Mouse (Mus musculus) erythroblast, adult 5-6 weeks (primary cell): ENCODE results near the gene Eaf1. TPM values are rescaled to one million over a fixed set of nuclear protein-coding genes. Genes with fewer than 3 reads are reported as not detected.
"Not testable (repeated sequence)": the region's sequence is repeated elsewhere in the genome, so short reads cannot be mapped to it uniquely, and the experiment has no call there.

Experiments
- ATAC-seq: replicated peaks from 2 replicates; pipeline ENCODE4 v1.8.0; 2016; ENCODE audit warnings: moderate number of reproducible peaks, mild to moderate bottlenecking, moderate TSS enrichment, inconsistent platforms; ENCODE audit not compliant: poor library complexity, low FRiP score, severe bottlenecking
- total RNA-seq, 2 experiments: library from RNA; stranded (forward) in 1 of 2; stranded (reverse) in 1 of 2; fragments of 150-400 nt in 1 of 2; fragments of 200-764, 138-1000 nt in 1 of 2; gene quantifications; 2 replicates each; pipeline versions ENCODE4 v1.2.3 to v1.2.4; 2015 to 2017; ENCODE audit warnings: low replicate concordance in 2 of 2

Gene Eaf1
- total RNA-seq (2015; ENCODE audit: low replicate concordance): 10.4 and 13.0 TPM in 2 replicates
- 8.2 and 12.0 TPM in 2 replicates for total RNA-seq (2017; ENCODE audit: low replicate concordance)

GRCm38 (mm10) chr14:31494349-31494974, at the start of gene Eaf1:
Gene Eaf1 (plus strand): TSS chr14:31494399.
- peak; percentile 59 for ATAC-seq

GRCm38 (mm10) chr14:31448994-31449393, 45.2 kb upstream of the Eaf1 start:
- no peak for ATAC-seq

GRCm38 (mm10) chr14:31453946-31454345, 40.3 kb upstream of the Eaf1 start:
- not testable (repeated sequence) for ATAC-seq

- 0 out of 2 replicates have a peak, but pooled peaks have one; percentile 45 for ATAC-seq
Measured at GRCm38 (mm10) chr14:31454849-31455566, 39.2 kb upstream of the Eaf1 start.

- ATAC-seq: no peak
Measured at GRCm38 (mm10) chr14:31456064-31456721, 38.0 kb upstream of the Eaf1 start.

GRCm38 (mm10) chr14:31458006-31458405, 36.2 kb upstream of the Eaf1 start:
- ATAC-seq: no peak

- ATAC-seq: not testable (repeated sequence)
Measured at GRCm38 (mm10) chr14:31462226-31462625, 32.0 kb upstream of the Eaf1 start.

- no peak for ATAC-seq
Measured at GRCm38 (mm10) chr14:31462886-31463285, 31.3 kb upstream of the Eaf1 start.

GRCm38 (mm10) chr14:31464176-31464575, 30.0 kb upstream of the Eaf1 start:
- ATAC-seq: no peak

GRCm38 (mm10) chr14:31469711-31470110, 24.5 kb upstream of the Eaf1 start:
- ATAC-seq: no peak

- ATAC-seq: peak; percentile 74
Measured at GRCm38 (mm10) chr14:31472451-31473061, 21.6 kb upstream of the Eaf1 start.

- no peak for ATAC-seq
Measured at GRCm38 (mm10) chr14:31473297-31473696, 20.9 kb upstream of the Eaf1 start.

GRCm38 (mm10) chr14:31482417-31482816, 11.8 kb upstream of the Eaf1 start:
- no peak for ATAC-seq

- ATAC-seq: no peak
Measured at GRCm38 (mm10) chr14:31486465-31486864, 7.7 kb upstream of the Eaf1 start.

- no peak for ATAC-seq
Measured at GRCm38 (mm10) chr14:31488055-31488454, 6.1 kb upstream of the Eaf1 start.

- ATAC-seq: no peak
Measured at GRCm38 (mm10) chr14:31493901-31494300, 298 bp upstream of the Eaf1 start.

GRCm38 (mm10) chr14:31494975-31495455, 816 bp downstream of the Eaf1 start, which contains the start of gene Mettl6:
Gene Mettl6 (minus strand): TSS chr14:31495040.
- ATAC-seq: peak; percentile 94

- 0 out of 2 replicates have a peak, but pooled peaks have one; percentile 6 for ATAC-seq
Measured at GRCm38 (mm10) chr14:31495538-31495937, 1.3 kb downstream of the Eaf1 start.

GRCm38 (mm10) chr14:31496241-31496646, 2.0 kb downstream of the Eaf1 start:
- ATAC-seq: peak; percentile 62

GRCm38 (mm10) chr14:31499526-31499925, 5.3 kb downstream of the Eaf1 start:
- no peak for ATAC-seq
